Mouse (Mus musculus): ENCODE measurements around the gene Chn2.

Chn2 gene

DNA sequence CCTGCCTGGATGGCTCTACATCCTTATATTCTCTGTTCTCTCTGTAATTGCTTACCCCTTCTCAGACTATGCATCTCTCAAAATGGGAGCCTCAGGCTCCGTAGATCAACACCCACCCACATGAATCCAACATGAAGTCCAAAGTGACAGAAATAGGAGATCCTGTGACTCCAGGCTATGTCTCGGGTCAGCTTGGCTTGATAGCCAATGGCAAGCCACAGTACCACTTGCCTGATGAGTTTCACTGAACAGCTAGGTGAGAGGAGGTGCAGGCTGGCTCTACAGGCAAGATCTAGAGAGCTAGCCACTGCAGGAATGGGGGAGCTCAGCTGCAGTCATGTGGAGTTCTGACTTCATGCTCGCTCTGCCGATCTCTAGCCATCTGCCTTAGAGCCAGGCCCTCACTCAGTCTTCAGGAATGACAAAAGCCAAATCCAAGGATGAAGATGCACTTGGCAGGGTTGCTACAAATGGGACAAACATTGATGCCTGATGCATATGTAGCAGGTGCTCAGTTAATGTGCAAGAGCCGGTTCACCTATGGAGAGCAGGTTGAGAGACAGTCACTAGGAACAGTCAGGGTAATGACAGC, 158.6 kb downstream of the Chn2 start:
- DNase-seq (ENCODE audit: low read depth, low spot score) = no peak

GRCm38 (mm10) chr6:54199516-54199915, 160.2 kb downstream of the Chn2 start:
- no peak for DNase-seq (ENCODE audit: low read depth, low spot score)

- DNase-seq (ENCODE audit: low read depth, low spot score) = no peak
Observed at GRCm38 (mm10) chr6:54200031-54200722, 160.8 kb downstream of the Chn2 start.

- no peak for DNase-seq (ENCODE audit: low read depth, low spot score)
Observed at GRCm38 (mm10) chr6:54202311-54203020, 163.1 kb downstream of the Chn2 start.

DNA sequence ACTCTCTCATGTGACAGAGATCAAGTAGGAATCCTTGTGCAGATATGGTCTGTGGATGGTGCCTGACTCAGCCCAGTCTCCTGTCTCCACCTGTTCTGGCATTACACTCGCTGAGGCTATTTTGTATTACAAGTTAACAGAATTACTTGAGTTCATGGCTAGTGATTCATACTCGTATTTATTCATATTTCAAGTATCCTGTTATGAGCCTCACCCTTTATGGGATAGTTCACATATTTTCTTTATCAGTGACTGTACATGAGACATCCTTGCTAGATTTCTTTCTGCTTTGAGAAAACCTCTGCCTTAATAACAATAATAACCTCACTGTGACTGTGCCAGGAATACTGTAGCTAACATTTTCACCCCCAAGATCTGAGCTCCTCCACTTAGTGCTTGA, 164.0 kb downstream of the Chn2 start:
- DNase-seq (ENCODE audit: low read depth, low spot score) = no peak

GRCm38 (mm10) chr6:54203926-54204325, 164.6 kb downstream of the Chn2 start:
- DNase-seq (ENCODE audit: low read depth, low spot score) = no peak

DNA sequence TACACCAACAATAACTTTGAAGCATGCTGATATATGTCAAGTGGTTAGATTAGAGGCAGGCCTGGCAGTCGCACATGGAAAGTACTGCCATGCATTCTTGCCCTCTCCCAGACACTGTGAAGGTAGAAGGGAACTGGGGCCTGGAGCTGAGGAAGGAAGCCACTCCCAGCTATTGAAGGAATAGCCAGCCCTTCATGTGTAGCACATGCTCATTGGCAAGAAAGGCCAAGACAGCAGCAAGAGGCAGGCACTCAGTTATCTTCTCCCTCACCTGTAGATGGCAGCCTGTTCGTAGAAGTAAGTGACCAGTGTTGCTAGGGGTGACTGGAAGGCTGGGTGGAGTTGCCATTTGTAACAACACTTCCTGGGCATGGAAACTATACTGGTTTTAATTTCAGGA, 165.6 kb downstream of the Chn2 start:
- DNase-seq (ENCODE audit: low read depth, low spot score) = no peak

GRCm38 (mm10) chr6:54205471-54205870, 166.1 kb downstream of the Chn2 start:
- no peak for DNase-seq (ENCODE audit: low read depth, low spot score)

GRCm38 (mm10) chr6:54206221-54206738, 166.9 kb downstream of the Chn2 start:
- no peak for DNase-seq (ENCODE audit: low read depth, low spot score)

DNA sequence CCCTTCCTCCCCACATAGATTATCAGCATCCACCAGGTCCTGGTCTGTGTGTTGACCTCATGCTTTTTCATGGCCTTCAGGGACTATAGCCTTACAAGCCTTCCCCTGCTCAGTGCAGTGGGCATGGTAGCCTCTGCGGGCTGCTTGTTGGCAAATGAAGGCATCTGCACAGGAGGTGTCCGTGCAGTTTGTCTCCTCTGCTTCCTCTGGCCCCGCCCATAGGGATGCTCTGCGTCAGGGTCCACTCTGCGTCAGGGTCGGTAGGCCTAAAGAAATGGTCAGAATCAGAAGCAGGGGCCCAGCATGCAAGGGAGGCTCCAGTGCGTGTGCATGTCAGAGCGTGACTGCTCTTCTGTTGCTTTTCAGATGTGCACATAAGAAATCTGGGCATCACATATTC, 169.4 kb downstream of the Chn2 start:
- DNase-seq (ENCODE audit: low read depth, low spot score) = no peak

DNA sequence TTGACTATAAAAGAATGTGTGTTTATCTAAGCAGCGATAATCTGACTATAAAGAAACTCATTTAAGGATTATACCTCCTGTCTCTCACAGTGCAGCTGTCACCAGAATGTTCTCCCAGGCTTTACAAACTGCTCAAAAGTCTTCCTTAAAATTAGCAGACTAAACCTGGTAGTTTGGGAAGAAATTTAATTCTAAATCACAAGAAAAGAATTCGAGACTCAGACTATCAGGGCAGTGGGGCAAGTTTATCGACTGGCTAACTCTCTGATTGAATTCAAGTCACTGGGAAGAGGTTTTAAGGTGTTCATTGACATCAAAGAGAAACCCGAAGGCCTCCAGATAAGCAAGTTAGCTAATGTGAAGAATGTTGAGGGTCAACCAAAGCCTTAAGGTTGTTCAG, 171.6 kb downstream of the Chn2 start:
- DNase-seq (ENCODE audit: low read depth, low spot score) = no peak

DNA sequence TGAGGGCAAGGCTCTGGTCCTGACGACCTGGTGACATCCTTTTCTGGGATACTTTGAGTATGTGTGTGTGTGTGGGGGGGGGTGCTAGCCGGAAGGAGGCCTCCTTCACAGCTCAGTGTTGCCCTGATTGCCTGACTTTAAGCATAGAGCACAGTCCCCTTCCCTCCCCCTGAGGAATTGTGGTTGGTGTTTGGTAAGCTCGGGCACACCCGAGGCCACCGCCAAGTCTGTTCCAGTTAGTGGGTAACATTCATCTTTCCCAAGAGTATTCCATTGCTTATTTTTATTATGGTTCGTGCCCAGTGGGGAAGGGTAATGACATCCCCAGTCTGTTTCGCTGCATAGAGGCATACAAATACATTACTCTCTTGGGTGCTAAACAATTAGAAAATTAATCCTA, 172.6 kb downstream of the Chn2 start:
- DNase-seq (ENCODE audit: low read depth, low spot score) = no peak

DNA sequence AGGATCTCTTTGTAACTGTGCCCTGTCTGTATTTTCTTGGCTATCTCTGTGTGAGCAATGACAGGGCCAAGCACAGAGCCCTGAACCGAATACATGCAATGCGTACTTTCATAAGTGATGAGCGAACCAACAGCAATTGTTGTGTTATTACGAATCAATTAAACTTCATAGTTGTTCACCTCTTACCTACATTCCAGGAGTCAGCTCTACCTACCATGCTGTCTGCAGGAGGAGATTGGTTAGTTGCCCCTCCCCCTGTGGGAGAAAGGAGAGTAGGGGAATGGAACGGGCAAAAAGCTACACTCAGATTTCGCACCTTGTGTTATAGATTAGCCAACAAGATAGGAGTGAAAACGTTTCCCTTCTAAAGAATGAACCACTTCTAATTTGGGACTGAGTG, 174.4 kb downstream of the Chn2 start:
- DNase-seq (ENCODE audit: low read depth, low spot score) = no peak

DNA sequence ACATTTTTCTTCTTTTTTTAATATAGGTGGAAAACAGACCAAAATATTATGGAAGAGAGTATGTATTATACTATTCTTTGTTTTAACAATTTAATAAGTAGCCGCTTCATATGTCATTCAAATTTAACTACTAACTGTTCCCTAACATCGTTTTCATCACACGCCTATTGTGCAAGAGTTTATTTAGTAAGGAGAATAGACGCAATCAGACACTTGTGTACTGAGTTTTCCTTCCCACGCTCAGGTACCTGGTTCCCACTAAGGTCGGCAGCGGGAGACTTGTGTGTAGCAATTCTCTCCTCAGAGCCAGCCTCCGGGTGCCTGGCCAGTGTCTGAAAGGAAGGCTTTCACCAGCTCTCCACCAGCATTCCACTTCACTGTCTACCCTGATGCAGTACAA, 176.3 kb downstream of the Chn2 start:
- no peak for DNase-seq (ENCODE audit: low read depth, low spot score)

DNA sequence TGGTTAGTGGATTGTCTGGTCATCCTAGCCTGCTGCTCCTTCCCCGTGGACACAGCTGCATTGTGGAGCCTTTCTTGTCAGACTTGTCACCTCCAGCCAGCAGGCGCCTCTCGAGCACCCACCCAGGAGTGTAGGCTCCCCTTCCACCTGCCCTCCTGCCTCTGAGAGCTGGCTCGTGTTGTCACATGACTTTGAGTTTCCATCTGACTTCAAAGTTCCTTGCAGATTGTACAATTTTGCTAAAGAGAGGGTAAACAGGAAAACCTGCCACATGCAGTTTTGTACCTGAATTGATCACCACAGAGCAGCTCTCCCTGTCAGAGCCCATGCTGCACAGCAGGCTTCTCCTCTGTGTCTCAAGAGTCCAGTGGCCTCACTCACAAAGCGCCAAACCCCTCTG, 177.2 kb downstream of the Chn2 start:
- no peak for DNase-seq (ENCODE audit: low read depth, low spot score)

DNA sequence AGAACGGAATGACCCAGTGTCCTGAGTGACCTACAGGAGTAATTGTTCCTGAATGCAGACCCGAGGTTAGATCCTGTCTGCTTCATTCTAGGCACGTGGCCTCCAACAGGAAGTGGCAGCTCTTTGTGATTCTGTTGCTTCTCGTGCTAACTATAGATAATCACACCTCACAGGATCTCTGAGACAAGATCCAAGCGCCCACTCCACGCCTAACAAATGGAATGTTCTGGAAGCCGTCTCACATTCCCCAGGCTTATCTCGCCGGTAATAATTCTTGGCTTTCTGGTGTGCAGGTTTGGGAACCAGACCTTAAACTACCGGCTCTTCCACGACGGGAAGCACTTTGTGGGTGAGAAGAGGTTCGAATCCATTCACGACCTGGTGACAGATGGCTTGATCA, 180.8 kb downstream of the Chn2 start:
- DNase-seq (ENCODE audit: low read depth, low spot score) = no peak

DNA sequence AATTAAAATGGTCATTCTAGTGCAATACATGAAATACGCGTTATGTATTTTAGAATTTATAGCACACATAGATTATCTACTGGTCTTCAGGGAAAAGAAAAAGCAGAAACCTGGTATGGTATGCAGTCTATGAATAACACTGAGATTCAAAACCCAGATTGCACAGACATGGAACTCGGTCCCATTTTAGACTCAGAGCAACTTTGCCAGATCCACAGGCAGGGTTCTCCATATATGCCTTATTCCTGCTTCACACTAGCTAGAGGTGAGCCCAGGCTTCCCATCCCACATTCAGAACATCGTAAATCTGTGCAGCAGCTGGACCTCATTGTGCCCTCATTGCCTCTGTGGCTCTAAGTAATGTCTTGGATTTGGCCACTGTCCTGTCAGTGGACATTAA, 184.2 kb downstream of the Chn2 start:
- no peak for DNase-seq (ENCODE audit: low read depth, low spot score)

DNA sequence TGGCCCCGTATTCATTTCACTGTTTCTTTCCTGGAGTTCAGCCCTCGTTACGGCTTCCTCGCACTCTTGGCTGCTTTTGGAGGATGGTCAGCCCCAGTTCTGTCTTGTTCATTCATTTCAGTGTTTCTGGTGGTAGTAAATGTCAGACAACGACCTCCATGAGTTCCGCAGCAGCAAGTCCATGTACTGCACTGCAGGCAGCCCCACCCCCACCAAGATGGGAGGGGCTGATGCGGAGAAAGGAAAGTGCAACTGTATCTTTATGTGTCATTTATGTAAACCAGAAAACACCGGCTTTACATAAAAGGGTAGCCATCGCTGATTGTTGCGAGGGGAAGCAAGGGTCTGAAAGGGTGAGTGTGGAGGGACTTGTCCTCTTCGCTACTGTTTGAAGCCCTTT, 185.0 kb downstream of the Chn2 start:
- no peak for DNase-seq (ENCODE audit: low read depth, low spot score)

DNA sequence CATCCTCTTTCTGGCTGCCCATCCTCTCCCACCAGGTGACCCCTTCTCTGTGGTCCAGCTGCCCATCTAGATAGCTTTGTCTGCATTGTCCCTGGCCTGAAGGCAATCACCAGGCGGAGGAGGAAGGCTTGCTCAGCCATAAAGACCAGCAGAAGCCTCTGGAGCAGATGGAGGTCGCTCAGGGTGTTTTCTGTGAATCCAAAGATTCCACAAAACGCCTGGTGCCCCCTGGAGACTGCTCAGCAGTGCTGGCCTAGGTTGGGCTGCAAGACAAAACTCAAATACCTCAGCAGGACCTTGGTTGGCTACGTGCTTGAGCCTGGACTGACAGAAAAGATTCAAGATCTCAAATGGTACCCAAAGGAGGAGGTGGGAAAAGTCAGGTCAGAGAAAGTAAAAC, 186.0 kb downstream of the Chn2 start:
- DNase-seq (ENCODE audit: low read depth, low spot score) = no peak

DNA sequence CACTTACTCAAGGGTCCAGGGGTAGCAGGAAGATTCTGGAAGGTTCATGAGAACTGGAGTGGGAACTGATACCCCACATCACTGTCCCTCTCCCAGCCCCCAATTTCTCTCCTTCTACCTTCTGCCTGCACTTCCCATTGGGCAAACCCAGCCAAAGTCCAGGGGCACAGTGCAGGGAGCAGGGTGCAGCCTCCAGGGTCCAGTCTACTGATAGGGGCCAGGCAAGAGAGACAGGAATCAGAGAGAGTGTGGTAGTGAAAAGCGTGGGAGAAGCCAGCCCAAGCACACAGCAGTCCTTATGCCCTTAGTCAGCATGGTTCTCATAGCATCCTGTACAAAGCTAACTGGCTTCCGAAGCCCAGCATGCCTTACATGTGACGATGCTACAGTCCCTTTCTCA, 187.7 kb downstream of the Chn2 start:
- DNase-seq (ENCODE audit: low read depth, low spot score) = no peak

GRCm38 (mm10) chr6:54228421-54228820, 189.1 kb downstream of the Chn2 start:
- no peak for DNase-seq (ENCODE audit: low read depth, low spot score)

GRCm38 (mm10) chr6:54228874-54229273, 189.5 kb downstream of the Chn2 start:
- DNase-seq (ENCODE audit: low read depth, low spot score) = peak; percentile 50
